Mouse (Mus musculus) lung, embryonic 14.5 days (tissue): ENCODE data around the gene Tcp10c. TPM values are rescaled to one million over a fixed set of nuclear protein-coding genes. Genes with fewer than 3 reads are reported as not detected.
"Not testable (repeated sequence)": the region's sequence is repeated elsewhere in the genome, so short reads cannot be mapped to it uniquely, and the experiment has no call there.

Experiments used
- ATAC-seq: fragments of 200-750 bp; cut with Nextera tagmentation; 2 replicates; pipeline ENCODE4 v1.8.0; 2017; ENCODE audit warnings: mild to moderate bottlenecking, moderate TSS enrichment, moderate library complexity; ENCODE audit not compliant: insufficient read depth
- DNase-seq: peaks from one replicate; pipeline ENCODE4 v3.0.0-alpha.2; 2015
- H3K27ac ChIP-seq: fragments of 300-500 bp; sonication (generic); 2 replicates; pipeline ENCODE4 v1.5.1; 2014; ENCODE audit warnings: low read depth, mild to moderate bottlenecking, moderate library complexity
- H3K27me3 ChIP-seq: fragments of 300-500 bp; sonication (generic); 2 replicates; pipeline ENCODE4 v1.6.1; 2014; ENCODE audit warnings: low read length, control low read depth; ENCODE audit not compliant: insufficient read depth
- H3K36me3 ChIP-seq: fragments of 300-500 bp; sonication (generic); 2 replicates; pipeline ENCODE4 v1.6.1; 2014; ENCODE audit warnings: control low read depth; ENCODE audit not compliant: insufficient read depth
- H3K4me1 ChIP-seq: fragments of 300-500 bp; sonication (generic); 2 replicates; pipeline ENCODE4 v1.6.1; 2014; ENCODE audit warnings: antibody characterized with exemption, control low read depth; ENCODE audit not compliant: insufficient read depth
- H3K4me2 ChIP-seq: fragments of 300-500 bp; sonication (generic); 2 replicates; pipeline ENCODE4 v1.6.1; 2014; ENCODE audit warnings: mild to moderate bottlenecking
- H3K4me3 ChIP-seq: fragments of 300-500 bp; sonication (generic); 2 replicates; pipeline ENCODE4 v1.5.1; 2014; ENCODE audit warnings: low read depth, low read length
- H3K9ac ChIP-seq: fragments of 300-500 bp; sonication (generic); 2 replicates; pipeline ENCODE4 v1.6.1; 2014
- H3K9me3 ChIP-seq: fragments of 300-500 bp; sonication (generic); 2 replicates; pipeline ENCODE4 v1.6.1; 2016; ENCODE audit warnings: low read depth, low read length, control low read depth
- WGBS: fragments of 180-500 bp; shearing (Covaris S2); extraction: QIAGEN DNeasy Blood & Tissue Kit; methylation state at CpG from one replicate; pipeline ENCODE4 v1.1.7; 2014; 5-methylcytosine and 5-hydroxymethylcytosine counted together
- polyA plus RNA-seq: library from polyadenylated mRNA; unstranded; fragments of >200 nt; fragmentation: Nextera tagmentation; extraction: Ambion mirVana; gene quantifications from 2 replicates; pipeline ENCODE4 v1.2.1, GENCODE M21; 2014

Gene Tcp10c
- polyA plus RNA-seq, 1 experiment from 2014 or later, result not detected

DNA sequence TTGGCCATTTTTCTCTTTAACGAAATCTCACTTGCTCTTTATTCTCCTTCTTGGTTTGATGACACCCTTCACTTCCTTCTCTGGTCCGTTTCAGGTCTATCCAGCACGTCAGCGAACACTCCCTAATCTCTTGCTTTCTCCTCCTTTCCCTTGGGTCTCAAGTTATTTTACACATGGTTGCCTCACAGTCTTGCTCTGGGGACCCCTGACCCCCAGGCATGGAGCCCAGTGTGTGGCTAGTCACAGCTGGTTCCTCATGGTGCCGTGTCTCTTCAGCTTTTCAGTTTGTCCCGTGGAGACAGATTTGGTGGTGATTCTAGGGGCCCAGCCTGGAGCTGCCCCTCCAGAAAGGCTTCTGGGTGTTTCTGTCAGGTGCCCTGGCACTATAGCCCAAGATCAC lies 16.4 kb downstream of the Tcp10c start:
- not testable (repeated sequence) for DNase-seq, H3K36me3 ChIP-seq, H3K4me1 ChIP-seq, H3K4me2 ChIP-seq, H3K27me3 ChIP-seq, H3K4me3 ChIP-seq, H3K9me3 ChIP-seq, ATAC-seq, H3K9ac ChIP-seq, H3K27ac ChIP-seq
- WGBS, result 66% methylated on average over 3 of the region's 6 CpGs

DNA sequence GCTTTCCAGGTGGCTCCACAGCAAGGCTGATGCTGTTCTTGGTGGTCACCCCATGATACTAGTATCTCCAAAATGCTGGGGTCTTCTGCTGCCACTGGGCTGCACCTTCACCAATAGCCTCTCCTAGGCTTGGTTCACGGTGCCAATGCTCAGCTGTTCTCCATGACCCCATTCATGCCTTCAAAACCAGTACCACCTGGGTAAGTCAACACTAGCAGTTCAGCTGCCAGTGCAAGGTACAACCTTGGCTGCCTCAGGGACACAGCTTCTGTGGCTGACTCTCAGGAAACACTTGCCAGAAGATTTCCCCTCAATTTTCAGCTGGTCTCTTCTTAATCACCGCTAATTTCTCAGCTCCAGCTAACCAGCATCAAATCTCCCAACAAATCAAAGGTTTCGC lies 24.0 kb downstream of the Tcp10c start:
- not testable (repeated sequence) for DNase-seq, ATAC-seq
- 83% methylated on average over 3 of the region's 3 CpGs for WGBS

DNA sequence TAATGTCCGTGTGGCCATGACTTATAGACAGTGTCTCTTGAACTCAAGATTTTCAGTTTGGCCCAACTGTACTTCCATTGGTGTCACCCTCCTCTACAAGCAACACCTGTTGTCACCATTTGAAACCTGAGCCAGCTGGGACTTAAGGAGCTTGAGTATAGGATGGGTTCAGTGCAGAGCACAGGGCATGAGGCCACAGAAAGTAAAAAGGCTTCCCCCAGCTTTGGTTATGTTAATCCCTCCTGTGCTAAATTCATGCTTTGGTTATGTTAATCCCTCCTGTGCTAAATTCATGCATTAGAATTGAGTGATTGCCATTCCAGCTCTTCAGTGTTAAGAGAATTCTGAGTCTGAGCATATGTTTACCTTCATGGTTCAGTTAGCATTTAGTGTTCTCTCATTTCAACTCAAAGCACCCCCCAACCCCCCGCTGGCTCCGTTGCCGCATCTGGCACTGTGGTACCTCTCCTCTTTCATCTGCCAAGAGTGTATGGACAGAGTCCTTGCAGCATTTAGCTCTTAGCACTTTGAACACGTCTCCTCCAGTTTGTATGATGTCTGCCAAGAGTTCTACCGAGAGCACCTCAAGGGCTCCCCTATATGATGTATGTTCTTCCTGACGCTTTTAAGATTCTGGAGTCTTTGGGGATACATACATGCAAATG lies 25.7 kb downstream of the Tcp10c start:
- H3K9ac ChIP-seq, H3K27ac ChIP-seq, H3K27me3 ChIP-seq, H3K36me3 ChIP-seq, DNase-seq, H3K9me3 ChIP-seq, H3K4me3 ChIP-seq, ATAC-seq, H3K4me2 ChIP-seq, H3K4me1 ChIP-seq: not testable (repeated sequence)
- WGBS, result 77% methylated on average over 4 of the region's 7 CpGs

More for the DNA sequence above, 24.0 kb downstream of the Tcp10c start:
- H3K4me1 ChIP-seq, H3K9me3 ChIP-seq, H3K36me3 ChIP-seq, H3K4me3 ChIP-seq, H3K27me3 ChIP-seq, H3K9ac ChIP-seq, H3K4me2 ChIP-seq, H3K27ac ChIP-seq: not testable (repeated sequence)

- 90% methylated on average over 2 of the region's 2 CpGs for WGBS
- not testable (repeated sequence) for H3K36me3 ChIP-seq, DNase-seq
These were observed 26.9 kb downstream of the Tcp10c start for GRCm38 (mm10) chr17:13381286-13381685.

DNA sequence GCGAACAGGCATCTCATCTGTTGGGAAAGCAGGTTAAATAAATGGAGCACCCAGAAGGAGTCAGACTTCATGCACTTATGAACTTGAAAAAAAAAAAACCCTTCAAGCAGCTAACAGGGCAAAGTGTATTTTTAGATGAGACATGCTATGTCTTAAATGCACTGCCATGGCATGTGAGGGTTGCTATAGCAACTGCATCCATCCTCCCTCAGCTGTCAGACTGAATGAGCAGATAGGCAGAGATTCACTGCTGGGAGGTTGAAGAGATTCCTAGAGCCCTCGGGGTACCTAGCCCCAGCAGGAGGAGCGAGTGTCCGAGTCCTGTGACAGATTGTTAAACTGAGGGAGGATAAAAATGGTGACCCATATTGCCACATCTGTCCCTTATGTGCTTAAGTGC lies 36.6 kb downstream of the Tcp10c start:
- not testable (repeated sequence) for H3K27ac ChIP-seq, H3K36me3 ChIP-seq, ATAC-seq, H3K27me3 ChIP-seq, H3K4me2 ChIP-seq, H3K4me3 ChIP-seq, H3K4me1 ChIP-seq, DNase-seq, H3K9ac ChIP-seq, H3K9me3 ChIP-seq
- no CpG with 5 or more reads among the region's 4 CpGs for WGBS

More at GRCm38 (mm10) chr17:13381286-13381685, 26.9 kb downstream of the Tcp10c start:
- H3K27me3 ChIP-seq, H3K4me1 ChIP-seq, H3K9me3 ChIP-seq, H3K4me2 ChIP-seq, H3K27ac ChIP-seq, ATAC-seq, H3K4me3 ChIP-seq, H3K9ac ChIP-seq: not testable (repeated sequence)

DNA sequence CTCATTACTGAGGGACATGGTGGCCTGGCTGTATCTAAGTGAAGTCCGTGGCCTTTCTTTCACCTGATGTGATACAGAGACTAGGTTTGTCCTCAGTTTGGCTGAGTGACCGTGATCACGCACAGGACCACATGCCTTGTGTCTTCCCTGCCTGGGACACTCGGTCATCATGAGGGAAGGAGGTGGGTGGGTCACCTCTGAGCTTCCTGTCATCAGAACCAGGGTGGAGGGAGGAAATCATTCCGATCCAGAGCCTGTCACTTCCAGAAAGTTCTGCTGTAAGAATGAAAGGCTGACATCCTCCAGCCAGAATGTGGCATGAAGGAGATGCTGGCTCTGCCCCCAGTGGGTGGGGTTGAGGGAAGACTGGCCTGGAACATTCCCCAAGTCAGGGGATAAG lies 45.6 kb downstream of the Tcp10c start:
- not testable (repeated sequence) for H3K27ac ChIP-seq, DNase-seq, H3K9me3 ChIP-seq, H3K27me3 ChIP-seq, H3K9ac ChIP-seq, H3K4me2 ChIP-seq, H3K4me1 ChIP-seq, H3K4me3 ChIP-seq, H3K36me3 ChIP-seq, ATAC-seq
- 80% methylated on average over 4 of the region's 5 CpGs for WGBS

GRCm38 (mm10) chr17:13402118-13402517 lies 47.7 kb downstream of the Tcp10c start:
- H3K36me3 ChIP-seq, H3K4me1 ChIP-seq, H3K4me2 ChIP-seq, H3K4me3 ChIP-seq, DNase-seq, H3K9ac ChIP-seq, H3K9me3 ChIP-seq, H3K27me3 ChIP-seq, ATAC-seq, H3K27ac ChIP-seq: not testable (repeated sequence)

DNA sequence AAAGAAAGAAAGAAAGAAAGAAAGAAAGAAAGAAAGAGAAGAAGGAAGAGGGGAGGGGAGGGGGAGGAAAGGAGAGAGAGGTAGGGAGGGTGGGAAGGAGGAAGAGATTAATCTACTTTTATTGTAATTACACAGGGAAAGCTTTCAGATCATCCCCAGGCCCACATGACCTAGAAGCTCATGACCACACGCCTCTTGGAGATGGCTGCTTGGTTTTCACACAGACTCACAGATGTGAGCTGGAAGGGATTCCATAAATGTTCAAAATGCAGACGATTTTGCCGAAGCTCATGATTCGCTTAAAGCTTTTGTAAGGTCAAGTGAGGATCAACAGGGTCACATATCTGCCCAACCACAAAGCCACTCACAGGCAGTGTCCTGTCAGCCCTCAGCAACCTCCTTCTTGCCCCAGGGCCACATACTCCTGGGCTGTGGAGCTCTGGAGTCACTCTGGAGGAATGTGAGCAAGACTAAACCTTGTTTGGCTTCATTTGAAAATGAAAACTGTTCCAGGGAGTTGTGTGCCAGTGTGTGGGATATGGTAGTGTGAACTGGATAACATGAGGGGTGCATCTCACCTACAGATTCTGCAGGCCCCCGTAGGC lies 49.3 kb downstream of the Tcp10c start:
- H3K27ac ChIP-seq, H3K36me3 ChIP-seq, ATAC-seq, DNase-seq, H3K27me3 ChIP-seq, H3K4me2 ChIP-seq, H3K4me1 ChIP-seq, H3K9me3 ChIP-seq, H3K4me3 ChIP-seq, H3K9ac ChIP-seq: not testable (repeated sequence)
- WGBS, result 75% methylated on average over 5 of the region's 5 CpGs

DNA sequence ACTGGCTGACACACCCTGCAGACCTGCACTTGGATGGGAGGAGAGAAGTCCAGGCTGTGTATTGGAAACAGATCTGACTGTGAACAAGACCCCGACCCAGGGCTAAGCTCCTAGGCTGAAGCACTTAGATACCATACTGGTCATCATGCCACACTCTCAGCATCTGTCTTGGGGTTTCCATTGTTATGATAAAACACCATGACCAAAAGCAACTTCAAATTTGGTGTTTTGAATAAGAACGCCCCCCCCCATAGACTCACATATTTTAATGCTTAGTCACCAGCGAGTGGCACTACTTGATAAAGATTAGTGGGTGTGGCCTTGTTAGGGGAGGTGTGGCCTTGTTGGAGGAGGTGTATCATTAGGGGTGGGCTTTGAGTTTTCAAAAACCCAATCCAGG lies 51.7 kb downstream of the Tcp10c start:
- not testable (repeated sequence) for DNase-seq, H3K4me2 ChIP-seq, H3K4me3 ChIP-seq, H3K36me3 ChIP-seq, H3K9ac ChIP-seq, ATAC-seq, H3K9me3 ChIP-seq, H3K4me1 ChIP-seq, H3K27me3 ChIP-seq, H3K27ac ChIP-seq
- WGBS, result 85% methylated on average over 3 of the region's 3 CpGs

GRCm38 (mm10) chr17:13406701-13407100 lies 52.3 kb downstream of the Tcp10c start:
- WGBS, result 88% methylated on average over 5 of the region's 6 CpGs
- not testable (repeated sequence) for H3K9me3 ChIP-seq, H3K4me2 ChIP-seq, H3K36me3 ChIP-seq, H3K4me1 ChIP-seq, H3K4me3 ChIP-seq, ATAC-seq, DNase-seq, H3K27ac ChIP-seq, H3K9ac ChIP-seq, H3K27me3 ChIP-seq
